Mouse (Mus musculus): ENCODE results near the gene Gm9821. TPM values are rescaled to one million over a fixed set of nuclear protein-coding genes. Genes with fewer than 3 reads are reported as not detected.

Gm9821 gene
- total RNA-seq, 2 experiments from 2014 or later = not detected

- intact Hi-C loops (cut with DNase I) = loop anchor here (2.0 kb wide), 2 partner anchors 14 to 42 kb away; no protein-coding TSS in a partner anchor
- DNase-seq = peak; percentile 69 to 80
Measured at GRCm38 (mm10) chr2:91944170-91944950, 1.1 kb upstream of the Gm9821 start.

GRCm38 (mm10) chr2:91946836-91947235 lies 1.3 kb downstream of the Gm9821 start:
- DNase-seq = no peak
- intact Hi-C loops (cut with DNase I) = loop anchor here (5.0 kb wide), 1 partner anchor 110 kb away; no protein-coding TSS in a partner anchor

- DNase-seq = no peak
- intact Hi-C loops (cut with DNase I) = loop anchor here (5.0 kb wide), 1 partner anchor 110 kb away; no protein-coding TSS in a partner anchor
Measured at GRCm38 (mm10) chr2:91947397-91948150, 2.1 kb downstream of the Gm9821 start.

- intact Hi-C loops (cut with DNase I) = loop anchor here (5.0 kb wide), 1 partner anchor 109 kb away; no protein-coding TSS in a partner anchor
- DNase-seq = no peak
Measured at GRCm38 (mm10) chr2:91948151-91948509, 2.6 kb downstream of the Gm9821 start.

GRCm38 (mm10) chr2:91948792-91949241 lies 3.3 kb downstream of the Gm9821 start:
- no peak for DNase-seq
- intact Hi-C loops (cut with DNase I) = loop anchor here (5.0 kb wide), 1 partner anchor 108 kb away; no protein-coding TSS in a partner anchor

- DNase-seq = peak; percentile 45 to 58
- intact Hi-C loops (cut with DNase I) = loop anchor here (5.0 kb wide), 1 partner anchor 108 kb away; no protein-coding TSS in a partner anchor
Measured at GRCm38 (mm10) chr2:91949411-91950274, 4.1 kb downstream of the Gm9821 start.

- no peak for DNase-seq
- intact Hi-C loops (cut with DNase I) = no loop called here
Measured at GRCm38 (mm10) chr2:91950275-91951085, 5.0 kb downstream of the Gm9821 start.

- peak in 1 of 2 experiments; percentile 60 for DNase-seq
- intact Hi-C loops (cut with DNase I) = no loop called here
Measured at GRCm38 (mm10) chr2:91953825-91954224, 8.3 kb downstream of the Gm9821 start.

GRCm38 (mm10) chr2:91955121-91955591 lies 9.7 kb downstream of the Gm9821 start:
- no peak for DNase-seq

GRCm38 (mm10) chr2:91955875-91956274 lies 10.4 kb downstream of the Gm9821 start:
- intact Hi-C loops (cut with DNase I) = no loop called here
- no peak for DNase-seq

More at GRCm38 (mm10) chr2:91955121-91955591, 9.7 kb downstream of the Gm9821 start:
- intact Hi-C loops (cut with DNase I) = no loop called here

GRCm38 (mm10) chr2:91957096-91957495 lies 11.6 kb downstream of the Gm9821 start:
- DNase-seq = no peak
- intact Hi-C loops (cut with DNase I) = no loop called here

- intact Hi-C loops (cut with DNase I) = loop anchor here (2.0 kb wide), 1 partner anchor 13 kb away; the partner anchor contains the start of gene Gm9821
- DNase-seq = no peak
Measured at GRCm38 (mm10) chr2:91958049-91958448, 12.5 kb downstream of the Gm9821 start.

GRCm38 (mm10) chr2:91958701-91959457 lies 13.4 kb downstream of the Gm9821 start:
- no peak for DNase-seq
- intact Hi-C loops (cut with DNase I) = loop anchor here (2.0 kb wide), 1 partner anchor 14 kb away; the partner anchor contains the start of gene Gm9821

- intact Hi-C loops (cut with DNase I) = loop anchor here (2.0 kb wide), 1 partner anchor 15 kb away; the partner anchor contains the start of gene Gm9821
- DNase-seq = no peak
Measured at GRCm38 (mm10) chr2:91959544-91960410, 14.3 kb downstream of the Gm9821 start.

GRCm38 (mm10) chr2:91960459-91960858 lies 15.0 kb downstream of the Gm9821 start:
- DNase-seq = no peak
- intact Hi-C loops (cut with DNase I) = no loop called here

- no peak for DNase-seq
- intact Hi-C loops (cut with DNase I) = no loop called here
Measured at GRCm38 (mm10) chr2:91961901-91962761, 16.6 kb downstream of the Gm9821 start.

Measured in gastrocnemius, postnatal 36 days (tissue).